Mouse (Mus musculus) adrenal gland, adult 8-10 months (tissue): ENCODE data around the gene Swsap1. TPM values are rescaled to one million over a fixed set of nuclear protein-coding genes. Genes with fewer than 3 reads are reported as not detected.

Source experiments
- DNase-seq: peaks from one replicate; pipeline ENCODE4 v3.0.0; 2022
- total RNA-seq, 4 experiments: library from RNA; stranded (reverse); gene quantifications; 2 replicates each; pipeline ENCODE4 v1.2.4; 2022

The Swsap1 gene
- 10 to 100 TPM; 17.5 to 22.5 (median 20.0) TPM for total RNA-seq

DNA sequence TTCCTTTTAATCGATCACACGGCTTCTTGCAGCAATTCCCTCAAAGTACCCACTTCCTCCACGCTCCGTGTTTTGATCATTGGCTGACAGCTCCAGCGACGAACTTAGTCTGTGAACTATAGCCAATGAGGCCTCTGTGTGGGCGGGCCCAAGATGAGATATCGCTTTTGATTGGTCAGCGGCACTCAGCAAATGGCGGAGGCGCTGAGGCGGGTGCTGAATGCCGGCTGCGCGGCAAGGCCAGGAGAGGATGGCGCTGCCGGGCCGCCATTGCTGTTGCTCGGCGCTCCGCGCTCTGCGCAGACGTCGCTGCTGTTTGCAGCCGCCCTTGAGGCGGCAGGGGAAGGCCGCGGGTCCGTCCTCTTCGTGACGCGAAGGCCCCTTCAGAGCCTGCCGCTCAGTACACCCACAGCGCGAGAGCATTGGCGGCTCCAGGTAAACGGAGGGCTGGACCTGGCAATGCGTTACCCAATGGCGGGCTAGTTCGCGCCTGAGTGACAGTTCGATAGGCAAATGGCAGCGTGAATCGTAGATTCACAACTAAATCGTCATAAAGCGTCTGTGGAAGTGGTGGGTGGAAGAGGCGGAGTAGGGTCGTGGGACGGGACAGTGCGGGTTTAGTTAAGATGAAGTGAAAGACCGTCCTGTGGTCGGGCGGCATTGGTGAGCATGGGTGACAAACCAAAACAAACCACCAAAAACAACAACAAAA lies at the start of gene Swsap1:
TSS of gene Swsap1 (plus strand) at position 186 of the 712 bp plus-strand sequence.
- peak; percentile 97 for DNase-seq

DNA sequence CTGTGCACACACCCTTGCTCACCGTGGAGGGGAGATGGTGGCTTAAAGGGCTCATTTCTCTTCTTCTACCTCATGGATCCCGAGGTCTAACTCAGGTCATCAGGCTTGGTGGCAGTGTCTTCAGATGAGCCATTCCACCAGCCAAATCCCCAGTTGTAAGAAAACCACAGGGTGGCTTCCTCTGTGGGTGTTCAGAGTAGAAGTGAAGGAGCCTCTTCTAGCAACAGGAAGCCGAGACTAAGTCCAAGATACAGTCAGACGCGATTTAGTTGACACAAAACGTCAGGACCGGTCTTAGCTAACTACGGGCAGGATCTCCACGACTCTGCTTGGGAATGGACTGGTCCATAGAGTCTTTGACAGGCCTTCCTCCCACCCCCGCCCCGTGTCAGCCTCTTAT lies 47.3 kb upstream of the Swsap1 start:
- no peak for DNase-seq

DNA sequence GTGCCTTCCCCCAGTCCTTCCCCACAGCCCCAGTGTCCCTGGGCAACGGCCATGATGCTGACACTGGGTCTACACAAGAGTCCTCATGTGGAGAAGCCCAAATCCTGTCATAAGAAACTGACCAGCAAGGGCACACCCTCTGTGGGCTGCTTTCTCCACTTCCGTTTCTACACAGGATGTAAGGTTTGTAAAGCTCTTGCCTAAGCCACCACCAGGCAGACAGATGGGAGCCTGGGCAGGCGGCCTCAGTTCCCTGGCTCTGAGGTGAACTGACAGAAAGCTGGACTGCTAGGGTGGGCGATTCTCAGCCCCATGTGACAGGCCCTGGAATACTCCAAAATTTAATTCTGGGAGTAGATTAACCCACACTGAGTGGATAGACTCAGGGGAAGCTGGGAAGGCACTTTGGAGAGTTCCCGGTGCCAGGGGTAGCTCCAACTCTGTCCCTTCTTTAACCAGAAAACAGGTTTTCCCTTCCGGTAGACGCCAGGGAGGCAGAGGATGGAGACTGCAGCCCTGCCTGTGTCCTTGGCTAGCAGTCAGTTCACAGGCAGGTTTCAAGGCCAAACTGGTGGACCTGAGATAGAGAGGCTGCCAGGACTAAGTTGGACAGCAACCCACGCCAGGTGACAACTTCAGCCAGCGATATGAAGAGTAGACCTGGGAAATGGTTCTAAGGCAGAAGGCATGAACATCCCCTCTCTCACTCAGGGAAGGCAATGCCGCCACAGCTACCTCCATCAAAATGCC lies 45.9 kb upstream of the Swsap1 start:
- no peak for DNase-seq

DNA sequence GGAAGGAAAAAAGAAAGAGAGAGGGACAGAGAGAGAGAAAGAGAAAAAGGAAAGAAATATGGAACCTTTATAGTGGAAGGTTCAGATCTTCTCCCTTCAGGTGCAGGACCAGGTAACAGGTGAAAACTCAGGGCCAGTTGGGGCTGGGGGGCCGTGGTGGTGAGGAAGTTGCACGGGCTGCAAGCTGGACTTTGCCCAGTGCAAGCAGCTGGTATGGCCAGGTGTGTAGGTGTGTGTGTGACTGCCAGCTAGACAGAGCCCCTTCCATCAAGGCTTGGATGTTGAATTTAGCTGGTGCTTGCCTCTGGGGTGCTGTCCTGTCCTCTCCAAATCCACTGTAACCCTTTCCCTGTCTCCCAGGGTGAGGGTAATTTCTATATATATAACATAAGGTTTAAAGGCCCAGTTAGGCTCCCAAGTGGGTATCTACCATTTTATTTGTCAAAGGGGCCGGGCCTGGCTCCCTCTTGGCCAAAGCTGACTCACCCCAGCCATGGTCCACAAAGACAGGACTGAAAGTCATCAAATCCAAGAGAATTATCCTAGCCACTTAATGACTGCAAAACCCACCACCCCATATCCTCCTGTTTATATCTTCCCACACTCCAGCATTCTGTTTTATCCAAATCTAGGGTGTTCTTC lies 38.6 kb upstream of the Swsap1 start:
- no peak for DNase-seq

DNA sequence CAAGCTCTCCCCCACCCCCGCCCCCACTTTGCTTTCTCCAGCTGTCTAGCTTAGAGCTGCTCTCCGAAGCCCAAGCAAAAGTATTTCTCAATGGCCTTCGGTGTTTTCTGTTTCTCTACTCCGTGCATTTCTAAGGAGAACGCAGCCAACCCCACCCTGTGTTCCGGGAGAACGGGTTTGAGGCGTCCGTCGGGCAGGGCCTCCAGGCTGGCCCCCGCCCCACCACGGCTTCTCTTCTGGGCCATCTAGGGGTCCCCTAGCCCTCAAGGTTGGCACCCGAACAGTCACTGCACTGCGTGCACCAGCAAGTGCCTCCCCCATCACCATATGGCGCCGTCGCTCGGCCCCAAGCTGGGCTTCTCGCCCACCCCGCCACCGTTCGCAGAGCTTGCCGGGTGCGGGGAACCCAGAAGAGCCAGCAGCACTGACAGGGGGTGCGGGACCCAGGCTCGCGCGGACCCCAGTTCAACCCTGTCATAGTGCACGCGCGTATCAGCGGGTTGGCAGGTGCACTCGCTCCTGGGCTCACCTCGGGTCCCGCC lies 38.0 kb upstream of the Swsap1 start:
- DNase-seq: no peak

DNA sequence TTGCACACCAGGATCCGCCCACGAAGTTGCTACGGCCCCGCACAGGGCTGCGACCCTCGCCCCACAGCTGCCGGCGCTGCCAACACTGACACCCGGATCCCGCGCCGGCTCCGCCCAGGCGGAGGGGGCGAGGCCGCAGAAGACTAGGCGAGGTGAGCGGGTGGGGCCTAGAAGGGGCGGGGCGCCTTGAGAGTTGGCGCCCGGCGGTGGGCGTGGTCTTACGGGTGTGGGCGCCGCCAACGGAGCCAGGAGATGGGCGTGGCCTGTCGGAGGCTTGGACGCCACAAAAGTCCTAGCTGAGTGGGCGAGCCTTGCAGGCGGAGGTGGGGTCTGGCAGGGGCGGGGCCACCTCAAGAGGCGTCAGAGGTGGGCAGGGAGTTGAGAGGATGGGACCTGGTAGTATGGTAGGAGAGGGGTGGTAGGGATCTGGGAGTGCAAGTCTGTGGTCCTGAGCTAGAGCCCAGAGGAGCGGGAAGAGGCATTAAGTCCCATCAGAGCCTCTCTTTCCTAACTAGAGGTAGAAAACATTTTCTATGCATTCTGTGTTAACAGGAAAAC lies 37.4 kb upstream of the Swsap1 start, which contains the start of gene Rab3d:
TSS of gene Rab3d (minus strand) at position 158 of the 558 bp plus-strand sequence.
- peak; percentile 95 for DNase-seq

DNA sequence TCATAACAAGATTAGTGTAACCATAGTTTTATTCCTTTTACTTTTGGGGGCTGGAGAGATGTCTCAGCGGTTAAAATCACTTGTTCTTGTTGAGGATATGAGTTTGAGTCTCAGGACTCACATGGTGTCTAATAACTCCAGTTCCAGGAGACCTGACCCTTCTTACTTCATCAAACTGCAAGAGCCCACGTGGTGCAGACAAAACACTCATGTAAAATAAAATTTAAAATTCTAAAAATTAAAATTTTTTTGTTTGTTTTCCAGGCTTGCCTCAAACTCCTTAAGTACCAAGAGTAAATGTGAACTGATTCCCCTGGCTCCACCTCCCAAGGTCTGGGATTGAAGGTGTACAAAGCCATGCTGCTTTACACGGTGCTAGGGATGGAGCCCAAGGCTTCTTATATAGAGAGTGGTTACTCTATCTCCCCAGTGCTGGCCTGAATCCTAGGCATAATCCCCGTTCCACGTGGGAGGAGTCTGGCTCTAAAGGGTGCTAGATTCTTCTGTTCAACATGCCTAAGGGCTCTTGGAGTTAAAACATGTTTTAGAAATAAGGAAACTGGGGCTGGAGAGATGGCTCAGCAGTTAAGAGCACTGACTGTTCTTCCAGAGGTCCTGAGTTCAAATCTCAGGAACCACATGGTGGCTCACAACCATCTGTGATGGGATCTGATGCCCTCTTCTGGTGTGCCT lies 36.7 kb upstream of the Swsap1 start:
- DNase-seq: no peak

DNA sequence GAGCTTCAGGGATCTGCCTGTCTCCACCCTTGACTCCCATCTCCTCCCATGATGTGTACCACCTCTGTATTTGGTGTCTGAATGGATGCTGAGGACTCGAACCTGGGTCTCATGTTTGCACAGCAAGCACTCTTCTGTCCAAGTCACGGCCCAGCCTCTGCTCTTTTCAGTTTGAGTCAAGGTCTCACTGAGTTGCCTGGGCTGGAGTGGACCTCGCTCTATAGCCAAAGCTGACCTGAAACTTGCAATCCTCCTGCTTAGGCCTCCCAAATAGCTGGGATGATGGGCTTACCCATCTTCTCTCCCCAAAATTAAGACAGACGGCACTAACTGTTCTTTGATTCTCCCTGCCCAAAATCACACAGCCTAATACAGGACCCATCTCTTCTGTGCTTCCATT lies 32.5 kb upstream of the Swsap1 start:
- no peak for DNase-seq

DNA sequence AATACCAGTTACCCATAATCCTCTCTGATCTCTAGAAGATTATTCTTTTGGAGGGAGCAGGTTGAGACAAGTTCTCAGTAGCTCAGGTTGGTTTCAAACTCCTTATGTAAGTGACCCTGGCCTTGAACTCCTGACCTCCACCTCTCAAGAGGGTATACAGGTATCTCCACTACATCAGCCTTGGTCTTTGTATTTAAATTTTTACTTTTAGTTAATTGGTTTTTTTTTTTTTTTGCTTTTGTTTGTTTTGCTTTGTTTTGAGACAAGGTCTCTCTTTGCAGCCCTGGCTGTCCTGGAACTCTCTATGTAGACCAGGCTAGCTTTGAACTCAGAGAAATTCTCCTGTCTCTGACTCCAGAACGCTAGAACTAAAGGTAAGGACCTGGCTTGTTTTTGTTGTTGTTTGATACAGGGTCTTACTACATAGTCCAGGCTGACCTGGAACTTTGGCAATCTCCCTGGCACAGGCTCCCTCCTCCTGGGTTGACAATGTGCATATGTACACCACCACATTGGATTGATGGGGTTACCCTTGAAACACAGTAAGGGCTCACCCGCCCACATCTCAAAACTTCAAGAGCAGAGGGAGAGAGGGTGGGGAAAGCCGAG lies 32.0 kb upstream of the Swsap1 start:
- no peak for DNase-seq

DNA sequence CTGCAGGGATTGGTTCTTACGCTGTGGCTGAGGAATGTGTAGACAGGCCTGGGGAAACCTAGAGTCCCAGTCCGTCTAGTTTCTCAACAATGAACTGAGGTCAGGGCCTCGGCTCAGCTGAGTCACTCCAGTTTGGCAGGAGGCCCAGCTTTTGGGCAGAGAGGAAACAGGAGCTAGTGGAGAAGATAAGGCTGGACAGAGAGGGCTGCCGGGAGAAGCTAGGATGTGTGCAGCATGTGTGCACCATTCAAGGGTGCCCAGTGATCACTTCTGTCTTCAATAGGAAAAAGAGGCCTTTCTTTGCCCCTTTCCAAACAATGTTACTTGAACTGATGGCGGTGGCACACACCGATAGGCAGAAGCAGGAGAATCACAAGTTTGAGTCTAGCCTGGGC lies 31.5 kb upstream of the Swsap1 start:
- DNase-seq: peak; percentile 98

DNA sequence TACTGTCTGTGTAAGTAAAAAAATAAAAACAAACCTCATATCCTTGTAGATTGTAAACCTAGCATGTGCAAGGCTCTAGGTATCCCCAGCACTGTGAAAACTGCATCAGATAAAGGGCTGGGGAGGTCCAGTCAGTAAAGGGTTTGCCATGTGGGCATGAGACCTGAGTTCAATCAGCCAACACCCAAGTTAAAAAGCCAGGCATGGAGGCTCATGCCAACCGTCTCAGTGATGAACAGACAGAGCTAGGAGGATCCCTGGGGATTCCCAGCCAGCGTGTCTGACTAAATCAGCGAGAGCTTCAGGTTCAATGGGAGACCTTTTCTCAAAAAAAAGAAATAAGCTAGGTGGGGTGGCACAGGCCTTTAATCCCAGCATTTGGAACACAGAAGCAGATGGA lies 30.5 kb upstream of the Swsap1 start:
- DNase-seq: no peak

DNA sequence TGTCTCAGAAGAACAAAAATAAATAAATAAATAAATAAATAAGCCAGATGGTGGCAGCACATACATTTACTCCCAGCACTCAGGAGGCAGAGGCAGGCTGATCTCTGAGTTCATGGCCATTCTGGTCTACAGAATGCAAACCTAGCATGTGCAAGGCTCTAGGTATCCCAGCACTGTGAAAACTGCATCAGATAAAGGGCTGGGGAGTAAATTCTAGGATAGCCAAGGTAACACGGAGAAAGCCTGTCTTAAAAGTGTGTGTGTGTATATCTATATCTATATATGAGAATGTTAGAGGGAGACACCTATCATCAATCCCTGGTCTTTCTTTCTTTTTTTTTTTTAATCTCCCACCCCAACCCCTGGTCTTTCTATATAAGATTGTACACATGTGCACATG lies 30.0 kb upstream of the Swsap1 start:
- DNase-seq: no peak

DNA sequence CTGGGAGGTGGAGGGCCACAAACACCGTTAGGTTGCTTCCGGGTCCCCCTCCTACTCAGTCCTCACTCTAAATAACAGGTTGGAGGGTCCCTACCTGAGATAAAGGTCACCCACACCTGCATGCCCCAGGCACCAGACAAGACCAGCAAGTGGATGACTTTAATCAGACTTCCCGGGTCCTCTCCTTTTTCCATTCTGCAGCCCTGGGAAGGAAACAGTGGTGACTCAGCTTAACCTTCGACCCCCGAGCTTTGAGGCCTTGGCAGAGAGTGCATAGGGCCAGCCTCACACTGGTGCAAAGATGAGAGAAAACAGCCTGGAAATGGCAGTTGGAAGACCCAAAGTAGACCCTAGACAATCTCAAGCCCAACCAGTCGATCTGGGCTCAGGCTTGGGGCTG lies 29.4 kb upstream of the Swsap1 start:
- peak; percentile 73 for DNase-seq

DNA sequence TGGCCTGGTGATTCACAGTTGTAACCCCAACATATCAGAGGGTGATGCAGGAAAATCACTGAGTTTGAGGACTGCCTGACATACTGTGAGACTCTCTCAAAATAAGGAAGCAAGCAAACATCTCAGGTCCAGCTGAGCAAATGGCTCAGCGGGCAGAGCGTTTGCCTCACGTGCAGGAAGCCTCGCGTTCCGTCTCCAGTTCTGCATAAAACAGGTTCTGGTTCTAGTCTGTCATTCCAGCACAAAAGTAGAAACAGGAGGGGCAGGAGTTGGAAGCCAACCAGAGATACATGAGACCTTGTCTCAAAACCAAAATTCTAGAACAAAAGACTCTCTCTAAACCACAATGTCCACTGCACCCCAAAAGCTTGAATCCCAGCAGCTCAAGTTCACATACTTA lies 28.8 kb upstream of the Swsap1 start:
- no peak for DNase-seq

DNA sequence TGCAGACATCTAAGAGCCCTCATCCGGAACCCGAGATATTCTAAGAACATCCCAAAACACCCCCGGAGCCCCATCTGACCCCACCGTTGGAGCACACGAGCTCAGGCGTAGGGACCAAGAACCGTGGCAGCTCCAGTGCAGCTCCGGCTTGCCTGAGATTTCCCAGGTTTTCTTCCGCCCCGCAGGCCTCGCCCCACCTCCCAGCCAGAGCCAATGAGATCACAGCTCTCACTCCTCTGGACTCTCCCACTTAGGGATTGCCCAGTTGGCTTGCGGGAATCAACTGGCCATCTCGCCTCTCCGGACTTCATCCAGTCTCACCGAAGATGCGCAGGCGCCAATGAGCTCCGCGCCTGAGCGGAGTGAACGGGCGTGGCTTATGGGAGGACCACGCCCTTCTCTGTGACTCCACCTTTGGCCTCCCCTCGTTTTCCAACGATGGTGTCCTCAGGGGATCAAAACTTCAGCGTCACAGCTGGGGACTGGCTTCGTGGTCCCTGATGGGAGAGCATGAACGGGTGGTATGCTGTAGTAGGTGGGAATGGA lies 28.3 kb upstream of the Swsap1 start, which contains the start of the genes Ccdc159 and Tmem205:
TSS of gene Ccdc159 (plus strand) at position 264 of the 546 bp plus-strand sequence.
TSS of gene Tmem205 (minus strand) at position 349 of the 546 bp plus-strand sequence.
- peak; percentile 97 for DNase-seq

DNA sequence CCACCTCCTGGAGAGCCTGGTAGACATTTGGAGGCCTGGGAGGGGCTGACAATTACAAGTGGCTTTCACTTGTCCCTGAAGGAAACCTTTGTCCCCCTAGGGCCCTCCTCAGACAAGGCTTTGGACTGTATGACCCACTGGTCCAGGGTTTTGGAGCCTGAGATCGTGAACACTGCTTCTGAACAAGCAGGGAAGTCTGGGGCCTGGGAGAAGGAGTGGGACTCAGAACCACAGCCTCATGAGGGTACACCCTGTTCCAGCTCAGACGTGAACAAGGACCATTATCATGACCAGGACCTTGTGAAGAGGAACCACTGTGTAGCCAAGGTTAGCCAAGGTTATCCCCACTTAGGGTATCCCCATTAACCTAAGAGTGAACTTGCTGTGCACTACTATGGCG lies 26.3 kb upstream of the Swsap1 start:
- DNase-seq: no peak

DNA sequence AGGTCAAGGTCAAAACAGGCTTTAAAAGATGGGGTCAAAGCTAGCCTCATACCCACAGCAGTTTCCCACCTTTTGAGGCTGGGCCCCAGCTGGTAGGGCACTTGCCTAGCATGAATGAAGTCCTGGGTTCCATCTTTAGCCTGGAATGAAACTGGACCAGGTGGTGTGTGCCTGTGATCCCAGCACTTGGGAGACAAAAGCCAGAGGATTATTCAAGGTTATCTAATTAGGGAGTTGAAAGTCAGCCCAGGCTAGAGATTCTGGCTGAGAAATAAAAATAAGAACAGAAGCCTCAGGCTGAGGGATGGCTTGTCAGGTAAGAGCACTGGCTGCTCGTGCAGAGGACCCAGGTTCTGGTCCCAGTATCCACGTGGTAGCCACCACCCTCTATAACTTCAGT lies 23.5 kb upstream of the Swsap1 start:
- DNase-seq: no peak

DNA sequence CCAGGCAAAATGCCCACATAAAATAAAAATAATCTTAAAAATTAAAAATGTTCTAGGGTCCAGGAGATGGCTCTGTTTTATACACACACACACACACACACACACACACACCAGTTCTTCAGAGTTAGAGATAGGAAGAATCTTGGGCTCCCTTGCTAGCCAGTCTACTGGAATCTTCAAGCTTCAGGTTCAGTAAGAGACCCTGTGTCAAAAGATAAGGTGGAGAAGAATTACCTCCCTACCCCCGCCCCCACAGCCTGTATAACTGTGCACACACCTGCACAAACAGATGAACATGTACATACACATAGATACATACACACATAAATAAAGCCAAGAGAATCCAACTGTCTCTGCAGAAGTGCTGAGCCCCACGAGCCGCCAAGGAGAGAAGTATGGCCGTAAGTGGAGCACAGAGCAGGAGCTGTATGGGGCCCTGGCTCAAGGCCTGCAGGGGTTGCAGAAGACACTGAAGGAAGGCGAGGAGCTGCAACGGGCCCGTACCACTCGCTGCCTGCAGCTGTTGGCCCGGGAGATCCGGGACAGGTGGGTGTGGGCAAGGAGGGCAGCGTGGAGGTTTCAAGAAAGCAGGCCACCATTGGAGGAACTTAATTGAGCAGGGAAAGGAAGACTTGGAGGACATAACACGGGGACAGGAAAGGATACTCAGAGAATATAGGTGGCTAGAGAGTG lies 23.0 kb upstream of the Swsap1 start:
- no peak for DNase-seq

DNA sequence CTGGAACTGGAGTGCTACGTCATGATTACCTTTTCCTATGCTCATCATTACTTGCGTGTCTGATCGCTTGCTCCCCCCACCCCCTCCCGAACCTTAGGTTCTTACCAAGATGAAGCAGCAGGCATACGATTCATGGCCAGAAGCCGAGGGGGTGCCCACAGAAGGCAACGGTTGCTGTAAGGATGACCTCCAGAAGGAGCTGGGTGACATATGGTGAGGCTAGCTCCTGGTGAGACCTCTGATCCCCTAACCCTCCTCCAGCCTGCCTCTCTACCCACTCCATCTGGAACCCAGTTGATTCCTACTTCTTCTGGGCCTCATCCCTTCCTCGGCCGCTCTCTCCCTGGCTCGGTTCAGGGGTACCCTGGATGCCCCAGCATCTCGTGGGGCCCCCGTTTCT lies 21.5 kb upstream of the Swsap1 start:
- DNase-seq: no peak

DNA sequence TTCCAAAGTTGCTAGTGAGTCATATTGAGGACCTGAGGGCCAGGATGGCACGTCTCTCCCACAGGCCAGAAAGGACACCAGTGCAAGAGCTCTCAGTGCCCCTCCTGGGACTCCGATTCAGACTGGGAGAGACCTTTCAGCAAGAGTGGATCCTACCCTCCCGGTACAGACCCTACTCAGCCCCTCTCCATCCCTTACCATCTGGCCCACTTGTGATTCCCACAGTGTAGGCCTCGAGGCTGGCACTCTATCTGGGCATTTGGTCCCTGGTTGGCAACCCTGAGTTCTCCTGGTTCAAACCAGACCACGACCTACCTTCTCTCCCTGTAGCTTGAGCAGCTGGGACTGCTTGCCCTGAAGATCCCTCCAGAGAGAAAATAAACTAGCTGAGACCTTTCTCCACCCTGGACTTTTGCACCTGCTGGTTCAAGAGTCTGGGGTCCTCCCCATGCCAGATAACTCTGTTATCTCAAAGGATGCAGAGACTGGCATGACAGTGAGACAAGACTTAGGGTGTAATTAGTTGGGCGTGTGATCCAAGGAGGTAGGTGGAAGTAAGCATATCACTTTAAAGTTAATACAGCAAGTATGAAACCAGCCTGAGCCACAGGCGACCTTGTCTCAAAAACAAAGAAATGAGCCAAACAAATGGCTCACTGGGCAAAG lies 20.0 kb upstream of the Swsap1 start:
- no peak for DNase-seq
